In genomic region chr7:99316207-99316606, GRCm38 (mm10) we compare ENCODE assay signal across 31 mouse cellular contexts. TPM values are rescaled to one million over a fixed set of nuclear protein-coding genes. Genes with fewer than 3 reads are reported as not detected.
DNase-seq lines count a peak whose midpoint lies in the region; ATAC-seq and TF ChIP-seq lines count a peak whose summit lies in the region.
"Had no signal": no experiment of that assay in that cellular context is flagged by ENCODE, and none has a peak within 500 bp of the region (broad histone marks: within the 10 kb centered on the region; RNA-seq: fewer than 3 reads in every experiment).

No protein-coding gene starts in this region.

- H3K9me3 ChIP-seq in heart, embryonic 13.5 days, result no peaks in the 10 kb centered on the region
- H3K9me3 ChIP-seq in heart, embryonic 10.5 days, result no peaks in the 10 kb centered on the region
- H3K9me3 ChIP-seq in lung, embryonic 15.5 days, result no peaks in the 10 kb centered on the region
- H3K9me3 ChIP-seq in lung, postnatal 0 days (ENCODE audit: low read length), result no peaks in the 10 kb centered on the region
- H3K9me3 ChIP-seq in neural tube, embryonic 15.5 days (replicated peaks), result no peaks in the 10 kb centered on the region
- H3K9me3 ChIP-seq in kidney, embryonic 16.5 days (ENCODE audit: low read length), result no peaks in the 10 kb centered on the region
- H3K9me3 ChIP-seq: embryonic facial prominence, embryonic 12.5 days; G1E; heart, embryonic 12.5 days; liver, embryonic 12.5 days had no signal

- H3K27ac ChIP-seq in heart, embryonic 13.5 days (replicated peaks), result no peak overlapping the region
- H3K27ac ChIP-seq in heart, embryonic 10.5 days, result no peak overlapping the region
- peak overlapping the region; percentile 26; the same call in 1 of the 2 replicates for H3K27ac ChIP-seq in lung, embryonic 15.5 days
- H3K27ac ChIP-seq in lung, postnatal 0 days (ENCODE audit: low read length), result peak overlapping the region; percentile 80
- H3K27ac ChIP-seq in neural tube, embryonic 15.5 days (replicated peaks), result peak overlapping the region; percentile 33; the same call in 1 of the 2 replicates
- no peak overlapping the region for H3K27ac ChIP-seq in kidney, embryonic 16.5 days (ENCODE audit: low read length)
- H3K27ac ChIP-seq: embryonic facial prominence, embryonic 12.5 days; gastrocnemius, adult 2 months; kidney, postnatal 0 days; liver, embryonic 12.5 days had no signal

- no peak overlapping the region for H3K4me2 ChIP-seq in heart, embryonic 13.5 days
- no peak overlapping the region for H3K4me2 ChIP-seq in lung, embryonic 15.5 days
- no peak overlapping the region for H3K4me2 ChIP-seq in lung, postnatal 0 days (replicated peaks; ENCODE audit: low read depth, low read length)
- no peak overlapping the region for H3K4me2 ChIP-seq in neural tube, embryonic 15.5 days
- H3K4me2 ChIP-seq in kidney, embryonic 16.5 days (replicated peaks; ENCODE audit: low read depth, low read length), result no peak overlapping the region
- H3K4me2 ChIP-seq: embryonic facial prominence, embryonic 12.5 days; heart, embryonic 12.5 days; liver, embryonic 12.5 days; midbrain, embryonic 11.5 days had no signal

- H3K36me3 ChIP-seq in heart, embryonic 13.5 days, result no peaks in the 10 kb centered on the region
- no peaks in the 10 kb centered on the region for H3K36me3 ChIP-seq in heart, embryonic 10.5 days
- no peaks in the 10 kb centered on the region for H3K36me3 ChIP-seq in lung, embryonic 15.5 days
- no peaks in the 10 kb centered on the region for H3K36me3 ChIP-seq in lung, postnatal 0 days (ENCODE audit: insufficient read depth, low read length)
- peaks cover 30% of the 10 kb centered on the region for H3K36me3 ChIP-seq in neural tube, embryonic 15.5 days
- no peaks in the 10 kb centered on the region for H3K36me3 ChIP-seq in kidney, embryonic 16.5 days (ENCODE audit: insufficient read depth, low read length)
- H3K36me3 ChIP-seq: embryonic facial prominence, embryonic 12.5 days; G1E; heart, embryonic 12.5 days; liver, embryonic 12.5 days had no signal

- DNase-seq in heart, embryonic 10.5 days (ENCODE audit: low spot score), result no peak
- DNase-seq in lung, postnatal 14 days, result no peak
- DNase-seq in lung, postnatal 0 days (ENCODE audit: low spot score), result peak; percentile 86
- no peak for DNase-seq in cerebellum, postnatal 4 days (ENCODE audit: low spot score in 2 of 2)
- DNase-seq: adrenal gland, postnatal 10 days; cerebellum, adult 8-10 months; cerebellum, postnatal 25 days; gastrocnemius, adult 2 months; gastrocnemius, postnatal 36 days; heart, adult 18-20 months; heart, postnatal 10 days; kidney, adult 2 months; kidney, postnatal 4 days; layer of hippocampus, postnatal 36 days; left cerebral cortex, postnatal 4 days; liver, postnatal 0 days; right cerebral cortex, postnatal 4 days; thymus, adult 2 months; thymus, postnatal 36 days had no signal

- H3K9ac ChIP-seq in heart, embryonic 13.5 days, result 0 out of 2 replicates have a peak overlapping the region, but pooled peaks have one; percentile 33
- no peak overlapping the region for H3K9ac ChIP-seq in lung, embryonic 15.5 days
- no peak overlapping the region for H3K9ac ChIP-seq in lung, postnatal 0 days (replicated peaks; ENCODE audit: low read depth)
- no peak overlapping the region for H3K9ac ChIP-seq in neural tube, embryonic 15.5 days (replicated peaks)
- H3K9ac ChIP-seq in kidney, embryonic 16.5 days (replicated peaks; ENCODE audit: low read length), result no peak overlapping the region
- H3K9ac ChIP-seq: embryonic facial prominence, embryonic 12.5 days; heart, embryonic 12.5 days; liver, embryonic 12.5 days; liver, postnatal 0 days had no signal

- WGBS in heart, embryonic 13.5 days, result 71% methylated on average over 7 of the region's 7 CpGs
- WGBS in heart, embryonic 10.5 days, result 69% methylated on average over 7 of the region's 7 CpGs
- WGBS in lung, embryonic 15.5 days, result 48% methylated on average over 7 of the region's 7 CpGs
- 60% methylated on average over 7 of the region's 7 CpGs for WGBS in lung, postnatal 0 days
- WGBS in neural tube, embryonic 15.5 days, result 59% methylated on average over 7 of the region's 7 CpGs
- WGBS in kidney, embryonic 16.5 days, result 55% methylated on average over 7 of the region's 7 CpGs

- peak; percentile 91 for TF ChIP-seq EP300 in lung, postnatal 0 days (IDR thresholded peaks at IDR 0.05)

- H3K4me1 ChIP-seq in heart, embryonic 13.5 days, result peaks cover 44% of the 10 kb centered on the region
- H3K4me1 ChIP-seq in heart, embryonic 10.5 days, result peaks cover 43% of the 10 kb centered on the region
- H3K4me1 ChIP-seq in lung, embryonic 15.5 days, result peaks cover 29% of the 10 kb centered on the region
- peaks cover 18% of the 10 kb centered on the region for H3K4me1 ChIP-seq in lung, postnatal 0 days (ENCODE audit: insufficient read depth, low read depth, low read length)
- H3K4me1 ChIP-seq in neural tube, embryonic 15.5 days, result peaks cover 62% of the 10 kb centered on the region
- H3K4me1 ChIP-seq in kidney, embryonic 16.5 days (ENCODE audit: insufficient read depth, low read length), result peaks cover 14% of the 10 kb centered on the region
- H3K4me1 ChIP-seq: liver, embryonic 12.5 days had no signal

- no peak overlapping the region for H3K4me3 ChIP-seq in heart, embryonic 13.5 days
- no peak overlapping the region for H3K4me3 ChIP-seq in heart, embryonic 10.5 days
- no peak overlapping the region for H3K4me3 ChIP-seq in lung, embryonic 15.5 days
- H3K4me3 ChIP-seq in lung, postnatal 0 days (ENCODE audit: low read depth, low read length), result no peak overlapping the region
- H3K4me3 ChIP-seq in neural tube, embryonic 15.5 days (replicated peaks), result no peak overlapping the region
- H3K4me3 ChIP-seq in kidney, embryonic 16.5 days (ENCODE audit: low read length), result no peak overlapping the region
- H3K4me3 ChIP-seq: embryonic facial prominence, embryonic 12.5 days; gastrocnemius, adult 2 months; heart, embryonic 12.5 days; liver, embryonic 12.5 days had no signal

- ATAC-seq in heart, embryonic 13.5 days (ENCODE audit: extremely low read depth, insufficient number of reproducible peaks, low FRiP score, low TSS enrichment), result no peak
- no peak for ATAC-seq in lung, embryonic 15.5 days (ENCODE audit: borderline replicate concordance, extremely low read depth, low FRiP score, low TSS enrichment)
- ATAC-seq in lung, postnatal 0 days, result peak; percentile 89
- no peak for ATAC-seq in neural tube, embryonic 15.5 days (ENCODE audit: low FRiP score)
- no peak for ATAC-seq in kidney, embryonic 16.5 days (ENCODE audit: low FRiP score, low TSS enrichment)
- ATAC-seq: forebrain, embryonic 16.5 days; inflammation-experienced regulatory T-cells, adult 6 months; liver, embryonic 12.5 days; liver, postnatal 0 days had no signal

- TF ChIP-seq CTCF in lung, postnatal 0 days (IDR thresholded peaks at IDR 0.05), result no peak

- peaks cover 27% of the 10 kb centered on the region for H3K27me3 ChIP-seq in heart, embryonic 13.5 days (replicated peaks)
- peaks cover 47% of the 10 kb centered on the region for H3K27me3 ChIP-seq in heart, embryonic 10.5 days (ENCODE audit: insufficient read depth, poor library complexity, severe bottlenecking)
- no peaks in the 10 kb centered on the region for H3K27me3 ChIP-seq in lung, embryonic 15.5 days
- H3K27me3 ChIP-seq in lung, postnatal 0 days (replicated peaks; ENCODE audit: insufficient read depth, low read length), result no peaks in the 10 kb centered on the region
- no peaks in the 10 kb centered on the region for H3K27me3 ChIP-seq in neural tube, embryonic 15.5 days (replicated peaks)
- H3K27me3 ChIP-seq in kidney, embryonic 16.5 days (ENCODE audit: insufficient read depth, low read length), result no peaks in the 10 kb centered on the region

RNA-seq across cellular contexts. Expression of gene Serpinh1, which starts 36.8 kb away (rescaled TPM):
- polyA plus RNA-seq in heart, embryonic 13.5 days (2015; fragmentation: Nextera tagmentation; extraction: Ambion mirVana), result 1,205 and 1,287 TPM in 2 replicates
- polyA plus RNA-seq in heart, embryonic 10.5 days (2016; fragmentation: Nextera tagmentation; extraction: Ambion mirVana), result 1,580 and 1,787 TPM in 2 replicates
- 1,817 and 1,834 TPM in 2 replicates for polyA plus RNA-seq in lung, embryonic 15.5 days (2015; fragmentation: Nextera tagmentation; extraction: Ambion mirVana)
- polyA plus RNA-seq in lung, postnatal 0 days (2015; fragmentation: Nextera tagmentation; extraction: Ambion mirVana), result 579 and 666 TPM in 2 replicates
- polyA plus RNA-seq in neural tube, embryonic 15.5 days (2015; fragmentation: Nextera tagmentation; extraction: Ambion mirVana), result 332 and 435 TPM in 2 replicates
- 1,752 and 1,857 TPM in 2 replicates for polyA plus RNA-seq in kidney, embryonic 16.5 days (2015; fragmentation: Nextera tagmentation; extraction: Ambion mirVana)
- polyA plus RNA-seq: G1E; inflammation-experienced regulatory T-cells, adult 6 months had no signal

RNA-seq across cellular contexts. Expression of gene Map6, which starts 49.0 kb away (rescaled TPM):
- 2.5 and 3.2 TPM in 2 replicates for polyA plus RNA-seq in heart, embryonic 13.5 days (2015; fragmentation: Nextera tagmentation; extraction: Ambion mirVana)
- polyA plus RNA-seq in heart, embryonic 10.5 days (2016; fragmentation: Nextera tagmentation; extraction: Ambion mirVana), result 2.1 and 2.3 TPM in 2 replicates
- 2.6 and 3.5 TPM in 2 replicates for polyA plus RNA-seq in lung, embryonic 15.5 days (2015; fragmentation: Nextera tagmentation; extraction: Ambion mirVana)
- 29.6 and 35.9 TPM in 2 replicates for polyA plus RNA-seq in lung, postnatal 0 days (2015; fragmentation: Nextera tagmentation; extraction: Ambion mirVana)
- 120 and 146 TPM in 2 replicates for polyA plus RNA-seq in neural tube, embryonic 15.5 days (2015; fragmentation: Nextera tagmentation; extraction: Ambion mirVana)
- polyA plus RNA-seq in kidney, embryonic 16.5 days (2015; fragmentation: Nextera tagmentation; extraction: Ambion mirVana), result 1.7 and 2.1 TPM in 2 replicates
- polyA plus RNA-seq: G1E had no signal

Comparison
In these comparisons a context has a peak if more than half of its experiments do, and no peak if none do; other contexts are left out.
1. H3K27ac ChIP-seq: peak in lung, embryonic 15.5 days (single experiment), lung, postnatal 0 days (single experiment) and neural tube, embryonic 15.5 days (single experiment); none in heart, embryonic 13.5 days (single experiment), heart, embryonic 10.5 days (single experiment) and kidney, embryonic 16.5 days (single experiment).